Mouse (Mus musculus) liver, postnatal 0 days (tissue): ENCODE data around the gene Wdr83. TPM values are rescaled to one million over a fixed set of nuclear protein-coding genes. Genes with fewer than 3 reads are reported as not detected.

Experiments used
- ATAC-seq: fragments of 200-750 bp; cut with Nextera tagmentation; 2 replicates; pipeline ENCODE4 v1.8.0; 2017; ENCODE audit warnings: mild to moderate bottlenecking, moderate library complexity
- DNase-seq: peaks from one replicate; pipeline ENCODE4 v3.0.0-alpha.2; 2016
- H3K27ac ChIP-seq: fragments of 300-500 bp; sonication (generic); 2 replicates; pipeline ENCODE4 v1.5.1; 2014; ENCODE audit warnings: antibody characterized with exemption, moderate library complexity, mild to moderate bottlenecking, low read depth
- H3K27me3 ChIP-seq: fragments of 300-500 bp; sonication (generic); 2 replicates; pipeline ENCODE4 v1.6.1; 2014; ENCODE audit warnings: low read length, control low read depth, mixed read lengths; ENCODE audit not compliant: insufficient read depth
- H3K36me3 ChIP-seq: fragments of 300-500 bp; sonication (generic); replicated peaks from 2 replicates; pipeline ENCODE4 v1.6.1; 2014; ENCODE audit warnings: mild to moderate bottlenecking, control low read depth, low read length, moderate library complexity, mixed read lengths; ENCODE audit not compliant: insufficient read depth
- H3K4me1 ChIP-seq: fragments of 300-500 bp; sonication (generic); 2 replicates; pipeline ENCODE4 v1.6.1; 2014; ENCODE audit warnings: antibody characterized with exemption, mild to moderate bottlenecking, control low read depth; ENCODE audit not compliant: insufficient read depth
- H3K4me2 ChIP-seq: fragments of 300-500 bp; sonication (generic); 2 replicates; pipeline ENCODE4 v1.6.1; 2014; ENCODE audit warnings: low read depth, mild to moderate bottlenecking, low read length, moderate library complexity, mixed read lengths
- H3K4me3 ChIP-seq: fragments of 300-500 bp; sonication (generic); 2 replicates; pipeline ENCODE4 v1.5.1; 2014; ENCODE audit warnings: low read depth, low read length
- H3K9ac ChIP-seq: fragments of 300-500 bp; sonication (generic); replicated peaks from 2 replicates; pipeline ENCODE4 v1.6.1; 2014; ENCODE audit warnings: mild to moderate bottlenecking, moderate library complexity
- H3K9me3 ChIP-seq: fragments of 300-500 bp; sonication (generic); 2 replicates; pipeline ENCODE4 v1.6.1; 2016; ENCODE audit warnings: mild to moderate bottlenecking, control low read depth, low read length, mixed read lengths
- CTCF ChIP-seq: sonication (generic); IDR thresholded peaks from 2 replicates; pipeline ENCODE4 v1.5.1; 2016; ENCODE audit warnings: antibody characterized with exemption, low read depth
- EP300 ChIP-seq: IDR thresholded peaks from 2 replicates; pipeline ENCODE4 v1.6.1; 2016; ENCODE audit warnings: antibody characterized with exemption, low read depth, mild to moderate bottlenecking
- WGBS: fragments of 180-500 bp; shearing (Covaris S2); extraction: QIAGEN DNeasy Blood & Tissue Kit; methylation state at CpG from one replicate; pipeline ENCODE4 v1.1.7; 2014; ENCODE audit not compliant: insufficient replicate concordance; 5-methylcytosine and 5-hydroxymethylcytosine counted together
- polyA plus RNA-seq: library from polyadenylated mRNA; unstranded; fragments of >200 nt; fragmentation: Nextera tagmentation; extraction: Ambion mirVana; gene quantifications from 2 replicates; pipeline ENCODE4 v1.2.1, GENCODE M21; 2015

Wdr83 gene
- polyA plus RNA-seq, 1 experiment from 2014 or later = 18.4 TPM

- Histone ChIP-seq H3K9ac (no peak overlapping the region), H3K27ac (no peak overlapping the region), H3K36me3 (peaks cover 53% of the 10 kb centered on the region), H3K4me1 (no peaks in the 10 kb centered on the region), H3K4me2 (no peak overlapping the region), H3K4me3 (no peak overlapping the region), H3K27me3 (no peaks in the 10 kb centered on the region), H3K9me3 (no peaks in the 10 kb centered on the region)
- no peak for TF ChIP-seq CTCF
- no peak for TF ChIP-seq EP300
- DNase-seq = no peak
- 91% methylated on average over 13 of the region's 13 CpGs for WGBS
- no peak for ATAC-seq
Observed at GRCm38 (mm10) chr8:85095051-85095450, 13.9 kb upstream of the Wdr83 start.

GRCm38 (mm10) chr8:85091526-85092090 lies 10.5 kb upstream of the Wdr83 start:
- no peaks in the 10 kb centered on the region for H3K9me3 ChIP-seq
- no peaks in the 10 kb centered on the region for H3K27me3 ChIP-seq
- H3K4me1 ChIP-seq = no peaks in the 10 kb centered on the region
- WGBS = 71% methylated on average over 21 of the region's 21 CpGs
- H3K27ac ChIP-seq = no peak overlapping the region
- H3K4me3 ChIP-seq = no peak overlapping the region
- DNase-seq = no peak
- H3K36me3 ChIP-seq = peaks cover 64% of the 10 kb centered on the region
- TF ChIP-seq CTCF = no peak
- TF ChIP-seq EP300 = no peak
- H3K9ac ChIP-seq = no peak overlapping the region
- no peak for ATAC-seq
- no peak overlapping the region for H3K4me2 ChIP-seq

GRCm38 (mm10) chr8:85090856-85091255 lies 9.8 kb upstream of the Wdr83 start:
- H3K9me3 ChIP-seq = no peaks in the 10 kb centered on the region
- ATAC-seq (no peak), DNase-seq (no peak)
- H3K27ac ChIP-seq = no peak overlapping the region
- no peak for TF ChIP-seq EP300
- no peak for TF ChIP-seq CTCF
- no peak overlapping the region for H3K4me2 ChIP-seq
- H3K4me1 ChIP-seq = no peaks in the 10 kb centered on the region
- WGBS = 80% methylated on average over 11 of the region's 11 CpGs
- H3K36me3 ChIP-seq = peaks cover 59% of the 10 kb centered on the region
- H3K9ac ChIP-seq = no peak overlapping the region
- H3K4me3 ChIP-seq = no peak overlapping the region
- no peaks in the 10 kb centered on the region for H3K27me3 ChIP-seq

- peaks cover 49% of the 10 kb centered on the region for H3K36me3 ChIP-seq
- H3K9ac ChIP-seq = no peak overlapping the region
- H3K27ac ChIP-seq = no peak overlapping the region
- H3K27me3 ChIP-seq = no peaks in the 10 kb centered on the region
- WGBS = 58% methylated on average over 2 of the region's 2 CpGs
- no peaks in the 10 kb centered on the region for H3K9me3 ChIP-seq
- H3K4me1 ChIP-seq = peaks cover 6% of the 10 kb centered on the region; the same call in 1 of the 2 replicates
- H3K4me3 ChIP-seq = no peak overlapping the region
- H3K4me2 ChIP-seq = no peak overlapping the region
- ATAC-seq (no peak), DNase-seq (no peak)
- no peak for TF ChIP-seq EP300
- no peak for TF ChIP-seq CTCF
Observed at GRCm38 (mm10) chr8:85088771-85089170, 7.7 kb upstream of the Wdr83 start.

- DNase-seq = no peak
- no peak overlapping the region for H3K4me3 ChIP-seq
- peaks cover 38% of the 10 kb centered on the region for H3K36me3 ChIP-seq
Observed at GRCm38 (mm10) chr8:85086238-85086637, 5.1 kb upstream of the Wdr83 start.

GRCm38 (mm10) chr8:85084633-85085032 lies 3.5 kb upstream of the Wdr83 start:
- H3K4me3 ChIP-seq = peak overlapping the region; percentile 82
- TF ChIP-seq CTCF (no peak), EP300 (no peak)
- H3K9me3 ChIP-seq = no peaks in the 10 kb centered on the region
- 39% methylated on average over 8 of the region's 8 CpGs for WGBS
- peak overlapping the region; percentile 64 for H3K27ac ChIP-seq
- peaks cover 32% of the 10 kb centered on the region for H3K36me3 ChIP-seq
- peak overlapping the region; percentile 81; the same call in 1 of the 2 replicates for H3K9ac ChIP-seq
- peaks cover 28% of the 10 kb centered on the region for H3K4me1 ChIP-seq
- ATAC-seq (no peak), DNase-seq (no peak)
- H3K4me2 ChIP-seq = peak overlapping the region; percentile 97
- no peaks in the 10 kb centered on the region for H3K27me3 ChIP-seq

More at GRCm38 (mm10) chr8:85086238-85086637, 5.1 kb upstream of the Wdr83 start:
- WGBS = 69% methylated on average over 3 of the region's 3 CpGs
- Histone ChIP-seq H3K27me3 (no peaks in the 10 kb centered on the region), H3K9me3 (no peaks in the 10 kb centered on the region), H3K9ac (no peak overlapping the region), H3K27ac (no peak overlapping the region), H3K4me1 (peaks cover 21% of the 10 kb centered on the region), H3K4me2 (no peak overlapping the region)
- no peak for ATAC-seq
- TF ChIP-seq EP300 (no peak), CTCF (peak; percentile 37; the same call in 1 of the 2 replicates)
